Mouse (Mus musculus) layer of hippocampus, adult 11-12 months (tissue): ENCODE measurements around the gene Iars2.
"Not testable (repeated sequence)": the region's sequence is repeated elsewhere in the genome, so short reads cannot be mapped to it uniquely, and the experiment has no call there.

Experiments
- DNase-seq: peaks from one replicate; pipeline ENCODE4 v3.0.0; 2022; ENCODE audit warnings: low spot score

The Iars2 gene

GRCm38 (mm10) chr1:185331983-185332430, 2.8 kb upstream of the Iars2 start, which contains the start of gene Bpnt1:
Gene Bpnt1 (plus strand): TSS chr1:185332149.
- peak; percentile 87 for DNase-seq

- DNase-seq = no peak
Observed at GRCm38 (mm10) chr1:185331364-185331763, 2.2 kb upstream of the Iars2 start.

- no peak for DNase-seq
Observed at GRCm38 (mm10) chr1:185329851-185330250, 655 bp upstream of the Iars2 start.

GRCm38 (mm10) chr1:185327754-185328345, 1.3 kb downstream of the Iars2 start:
- not testable (repeated sequence) for DNase-seq

- peak; percentile 63 for DNase-seq
Observed at GRCm38 (mm10) chr1:185315846-185316568, 13.2 kb downstream of the Iars2 start.

- no peak for DNase-seq
Observed at GRCm38 (mm10) chr1:185314546-185314945, 14.7 kb downstream of the Iars2 start.

GRCm38 (mm10) chr1:185311949-185312348, 17.2 kb downstream of the Iars2 start:
- DNase-seq = no peak

- no peak for DNase-seq
Observed at GRCm38 (mm10) chr1:185308908-185309307, 20.3 kb downstream of the Iars2 start.

- no peak for DNase-seq
Observed at GRCm38 (mm10) chr1:185308334-185308733, 20.9 kb downstream of the Iars2 start.

- DNase-seq = no peak
Observed at GRCm38 (mm10) chr1:185307645-185308044, 21.6 kb downstream of the Iars2 start.

- DNase-seq = no peak
Observed at GRCm38 (mm10) chr1:185306836-185307235, 22.4 kb downstream of the Iars2 start.

- no peak for DNase-seq
Observed at GRCm38 (mm10) chr1:185302816-185303215, 26.4 kb downstream of the Iars2 start.

GRCm38 (mm10) chr1:185298496-185298895, 30.7 kb downstream of the Iars2 start:
- no peak for DNase-seq

- DNase-seq = no peak
Observed at GRCm38 (mm10) chr1:185296850-185297249, 32.3 kb downstream of the Iars2 start.

- DNase-seq = no peak
Observed at GRCm38 (mm10) chr1:185292646-185293360, 36.4 kb downstream of the Iars2 start.

- no peak for DNase-seq
Observed at GRCm38 (mm10) chr1:185291336-185291735, 37.9 kb downstream of the Iars2 start.

GRCm38 (mm10) chr1:185289231-185289630, 40.0 kb downstream of the Iars2 start:
- no peak for DNase-seq

GRCm38 (mm10) chr1:185287066-185287465, 42.1 kb downstream of the Iars2 start:
- DNase-seq = no peak

- DNase-seq = no peak
Observed at GRCm38 (mm10) chr1:185285171-185285570, 44.0 kb downstream of the Iars2 start.

- peak; percentile 44 for DNase-seq
Observed at GRCm38 (mm10) chr1:185284740-185285139, 44.5 kb downstream of the Iars2 start.

- DNase-seq = no peak
Observed at GRCm38 (mm10) chr1:185283247-185283646, 45.9 kb downstream of the Iars2 start.

GRCm38 (mm10) chr1:185282846-185283245, 46.4 kb downstream of the Iars2 start:
- no peak for DNase-seq

GRCm38 (mm10) chr1:185280616-185281015, 48.6 kb downstream of the Iars2 start:
- no peak for DNase-seq
